Mouse (Mus musculus): Measurements from ENCODE around the gene Ascl3. TPM values are rescaled to one million over a fixed set of nuclear protein-coding genes. Genes with fewer than 3 reads are reported as not detected.

Gene Ascl3
- polyA plus RNA-seq, 1 experiment from 2014 or later = not detected

Other genes starting within 250 kb of the Ascl3 start
- gene Trim66, start 223.6 kb downstream of the Ascl3 start, polyA plus RNA-seq (2014; fragmentation: Nextera tagmentation; extraction: Ambion mirVana) = 0.82 and 1.2 TPM in 2 replicates
- gene Rpl27a, start 212.6 kb downstream of the Ascl3 start, polyA plus RNA-seq (2014; fragmentation: Nextera tagmentation; extraction: Ambion mirVana) = 81.9 and 91.4 TPM in 2 replicates
- gene St5, start 28.1 kb downstream of the Ascl3 start, polyA plus RNA-seq (2014; fragmentation: Nextera tagmentation; extraction: Ambion mirVana) = 23.4 and 24.0 TPM in 2 replicates
- gene Akip1, start 28.0 kb downstream of the Ascl3 start, polyA plus RNA-seq (2014; fragmentation: Nextera tagmentation; extraction: Ambion mirVana) = 12.7 and 13.0 TPM in 2 replicates
- gene BC051019, start 7.9 kb downstream of the Ascl3 start, polyA plus RNA-seq (2014; fragmentation: Nextera tagmentation; extraction: Ambion mirVana) = 0.70 TPM in 1 of 2 replicates, not detected in the other
- 149 TPM in 2 replicates for gene Tmem9b, start 21.1 kb upstream of the Ascl3 start, polyA plus RNA-seq (2014; fragmentation: Nextera tagmentation; extraction: Ambion mirVana)
- gene Nrip3, start 50.3 kb upstream of the Ascl3 start, polyA plus RNA-seq (2014; fragmentation: Nextera tagmentation; extraction: Ambion mirVana) = 12.6 and 14.1 TPM in 2 replicates
- gene Scube2, start 134.0 kb upstream of the Ascl3 start, polyA plus RNA-seq (2014; fragmentation: Nextera tagmentation; extraction: Ambion mirVana) = 1.7 and 2.1 TPM in 2 replicates
- gene Dennd5a, start 228.7 kb upstream of the Ascl3 start, polyA plus RNA-seq (2014; fragmentation: Nextera tagmentation; extraction: Ambion mirVana) = 55.3 and 56.0 TPM in 2 replicates